Mouse (Mus musculus) midbrain, embryonic 14.5 days (tissue): ENCODE measurements around the gene Sh3pxd2a. TPM values are rescaled to one million over a fixed set of nuclear protein-coding genes. Genes with fewer than 3 reads are reported as not detected.

Experiments used
- ATAC-seq: fragments of 200-750 bp; cut with Nextera tagmentation; 2 replicates; pipeline ENCODE4 v1.8.0; 2017; ENCODE audit warnings: moderate number of reproducible peaks, moderate library complexity; ENCODE audit not compliant: low FRiP score, low TSS enrichment
- DNase-seq: peaks from one replicate; pipeline ENCODE4 v3.0.0-alpha.2; 2015
- H3K27ac ChIP-seq: fragments of 300-500 bp; sonication (generic); replicated peaks from 2 replicates; pipeline ENCODE4 v1.5.1; 2014; ENCODE audit warnings: mild to moderate bottlenecking, low read depth, low read length, moderate library complexity
- H3K27me3 ChIP-seq: fragments of 300-500 bp; sonication (generic); 2 replicates; pipeline ENCODE4 v1.6.1; 2014; ENCODE audit warnings: low read length, control low read depth, mixed read lengths; ENCODE audit not compliant: control insufficient read depth, insufficient read depth
- H3K36me3 ChIP-seq: fragments of 300-500 bp; sonication (generic); 2 replicates; pipeline ENCODE4 v1.6.1; 2014; ENCODE audit warnings: low read length, control low read depth; ENCODE audit not compliant: control insufficient read depth, insufficient read depth
- H3K4me1 ChIP-seq: fragments of 300-500 bp; sonication (generic); 2 replicates; pipeline ENCODE4 v1.6.1; 2014; ENCODE audit warnings: mild to moderate bottlenecking, antibody characterized with exemption, low read length, control low read depth; ENCODE audit not compliant: control insufficient read depth, insufficient read depth
- H3K4me2 ChIP-seq: fragments of 300-500 bp; sonication (generic); 2 replicates; pipeline ENCODE4 v1.6.1; 2014; ENCODE audit warnings: mild to moderate bottlenecking, low read length, moderate library complexity
- H3K4me3 ChIP-seq: fragments of 300-500 bp; sonication (generic); replicated peaks from 2 replicates; pipeline ENCODE4 v1.5.1; 2014; ENCODE audit warnings: low read depth, low read length
- H3K9ac ChIP-seq: fragments of 300-500 bp; sonication (generic); replicated peaks from 2 replicates; pipeline ENCODE4 v1.6.1; 2014; ENCODE audit warnings: mild to moderate bottlenecking, low read length, moderate library complexity
- H3K9me3 ChIP-seq: fragments of 300-500 bp; sonication (generic); 2 replicates; pipeline ENCODE4 v1.6.1; 2016; ENCODE audit warnings: low read length, control low read depth, mixed read lengths; ENCODE audit not compliant: control insufficient read depth
- WGBS: fragments of 180-500 bp; shearing (Covaris S2); extraction: QIAGEN DNeasy Blood & Tissue Kit; methylation state at CpG from one replicate; pipeline ENCODE4 v1.1.7; 2014; 5-methylcytosine and 5-hydroxymethylcytosine counted together
- polyA plus RNA-seq: library from polyadenylated mRNA; unstranded; fragments of >200 nt; fragmentation: Nextera tagmentation; extraction: Ambion mirVana; gene quantifications from 2 replicates; pipeline ENCODE4 v1.2.1, GENCODE M21; 2014

Gene Sh3pxd2a
- polyA plus RNA-seq, 1 experiment from 2014 or later, result 2.4 TPM

DNA sequence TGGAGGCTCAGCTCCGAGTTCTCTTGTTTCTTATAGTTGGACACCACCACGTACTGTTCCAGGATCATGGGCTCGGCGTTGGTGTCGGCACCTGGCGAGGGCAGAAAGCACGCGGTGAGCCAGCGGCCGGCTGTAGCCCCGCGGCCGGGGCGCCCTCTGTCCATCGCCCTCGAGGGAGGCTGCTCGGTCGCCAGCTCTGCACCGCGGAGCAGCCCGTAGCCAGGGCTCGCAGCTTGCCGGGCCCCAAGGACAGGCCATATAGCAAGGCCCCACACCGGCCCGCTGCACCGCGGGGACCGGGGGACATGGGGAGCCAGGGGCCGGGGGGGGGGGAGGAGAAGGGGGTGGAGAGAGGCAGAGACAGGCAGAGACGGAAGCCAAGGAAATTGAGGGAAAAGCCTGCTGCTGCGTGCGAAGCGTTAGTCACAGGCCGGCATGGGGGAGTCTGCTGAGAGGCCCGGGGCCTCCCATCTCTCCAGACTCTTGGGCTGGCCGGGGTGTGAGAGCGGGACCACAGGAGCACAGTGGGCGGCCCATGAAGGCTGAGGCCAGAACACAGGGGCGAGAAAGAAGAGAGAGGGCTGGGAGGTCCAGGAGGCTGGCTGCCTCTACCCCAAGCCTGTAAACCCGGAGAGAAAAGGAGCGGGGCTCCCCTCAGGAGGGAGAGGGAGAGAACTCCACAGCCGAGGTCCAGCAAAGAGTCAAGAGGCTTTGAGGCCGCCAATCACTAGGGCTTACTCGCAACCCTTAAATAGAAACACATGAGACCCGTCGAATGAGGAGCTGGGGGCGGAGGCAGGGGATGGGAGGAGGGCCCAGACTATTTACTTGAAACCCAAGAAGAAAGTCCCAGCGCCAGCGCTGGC lies 149.9 kb downstream of the Sh3pxd2a start:
- Histone ChIP-seq H3K4me3 (peak overlapping the region; percentile 25), H3K36me3 (no peaks in the 10 kb centered on the region), H3K9ac (peak overlapping the region; percentile 47), H3K9me3 (no peaks in the 10 kb centered on the region), H3K4me1 (peaks cover 26% of the 10 kb centered on the region), H3K27me3 (no peaks in the 10 kb centered on the region), H3K4me2 (peak overlapping the region; percentile 56), H3K27ac (peak overlapping the region; percentile 37; the same call in 1 of the 2 replicates)
- DNase-seq, result peak; percentile 60
- 0 out of 2 replicates have a peak, but pooled peaks have one; percentile 41 for ATAC-seq
- 3% methylated on average over 49 of the region's 49 CpGs for WGBS

DNA sequence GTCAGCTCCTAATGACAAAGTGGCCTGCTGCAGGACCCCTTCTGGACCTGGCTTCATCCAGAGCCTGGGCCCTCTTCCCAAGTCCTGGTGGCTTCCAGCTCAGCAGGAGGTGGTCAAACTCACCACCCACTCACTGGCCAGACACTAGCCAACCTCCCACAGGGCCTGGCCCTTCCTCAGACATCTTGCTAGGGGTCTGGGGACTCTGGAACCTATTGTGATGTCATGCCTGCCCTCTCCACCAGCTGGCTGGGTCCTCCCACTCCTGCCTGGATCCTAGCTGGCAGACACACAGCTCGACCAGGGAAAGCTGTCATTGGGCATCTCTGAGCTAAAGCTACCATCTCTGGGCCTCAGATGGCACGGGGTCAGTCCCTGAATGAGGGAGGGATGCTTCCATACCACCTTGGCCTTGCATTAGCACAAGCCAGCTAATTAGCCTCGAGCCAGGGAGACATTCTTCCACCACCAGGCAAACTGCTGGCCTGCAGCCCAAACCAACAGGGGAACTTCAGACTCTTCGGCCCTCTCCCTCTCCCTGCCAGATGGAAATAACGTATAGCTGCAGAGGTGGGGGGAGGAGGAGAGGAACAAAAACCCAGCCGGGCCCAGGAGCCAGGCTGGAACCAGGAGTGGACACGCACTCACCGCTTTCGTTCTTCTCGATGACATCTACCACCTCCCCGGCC lies 150.7 kb downstream of the Sh3pxd2a start:
- Histone ChIP-seq H3K36me3 (no peaks in the 10 kb centered on the region), H3K4me3 (peak overlapping the region; percentile 25), H3K27ac (peak overlapping the region; percentile 37; the same call in 1 of the 2 replicates), H3K27me3 (no peaks in the 10 kb centered on the region), H3K4me1 (peaks cover 26% of the 10 kb centered on the region), H3K9me3 (no peaks in the 10 kb centered on the region), H3K9ac (peak overlapping the region; percentile 47), H3K4me2 (peak overlapping the region; percentile 56)
- DNase-seq (peak; percentile 59), ATAC-seq (no peak)
- 7% methylated on average over 11 of the region's 11 CpGs for WGBS

DNA sequence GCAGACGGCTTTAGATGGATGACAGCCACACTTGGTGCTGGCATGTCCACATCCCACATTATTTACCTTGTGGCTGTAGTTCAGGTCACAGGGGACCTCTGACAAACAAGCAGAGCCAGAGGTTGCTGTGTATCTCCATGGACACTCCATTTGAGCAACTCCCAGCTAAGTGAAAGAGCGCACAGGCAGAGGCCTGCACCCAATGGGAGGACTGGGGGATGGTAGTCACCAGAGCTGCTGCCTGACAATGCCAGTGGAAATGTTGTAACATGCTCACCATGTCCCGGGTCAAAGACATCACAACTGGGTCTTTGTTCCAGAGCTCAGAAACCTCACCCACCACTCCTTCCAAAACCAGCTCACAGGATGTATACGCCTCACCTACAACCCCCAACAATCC lies 153.0 kb downstream of the Sh3pxd2a start:
- peaks cover 17% of the 10 kb centered on the region for H3K4me1 ChIP-seq
- DNase-seq (no peak), ATAC-seq (no peak)
- no peak overlapping the region for H3K27ac ChIP-seq
- H3K9ac ChIP-seq, result no peak overlapping the region
- H3K27me3 ChIP-seq, result no peaks in the 10 kb centered on the region
- H3K9me3 ChIP-seq, result no peaks in the 10 kb centered on the region
- no peak overlapping the region for H3K4me2 ChIP-seq
- H3K4me3 ChIP-seq, result no peak overlapping the region
- no peaks in the 10 kb centered on the region for H3K36me3 ChIP-seq
- WGBS, result 93% methylated on average over 4 of the region's 4 CpGs

DNA sequence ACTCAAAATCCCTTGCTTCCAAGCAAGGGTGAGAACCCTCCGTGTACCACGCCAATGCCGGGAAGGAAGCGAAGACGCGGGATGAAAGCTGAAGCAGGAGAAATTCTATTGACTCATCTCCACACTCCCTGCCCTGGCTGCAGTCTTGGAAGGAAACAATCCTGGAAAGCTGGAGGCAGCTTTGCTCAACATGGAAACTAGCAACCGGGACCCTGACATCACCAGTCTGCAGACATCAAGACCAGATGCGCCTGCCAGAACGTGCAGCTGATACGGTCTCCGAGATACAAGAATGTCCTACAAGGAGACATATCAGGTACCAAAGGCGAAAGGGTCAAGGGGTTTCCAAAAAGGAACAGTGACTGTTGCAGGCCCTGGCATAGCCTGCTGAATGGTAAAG lies 154.4 kb downstream of the Sh3pxd2a start:
- Histone ChIP-seq H3K27me3 (no peaks in the 10 kb centered on the region), H3K4me3 (no peak overlapping the region), H3K9ac (no peak overlapping the region), H3K36me3 (no peaks in the 10 kb centered on the region), H3K4me1 (peaks cover 13% of the 10 kb centered on the region), H3K4me2 (no peak overlapping the region), H3K27ac (no peak overlapping the region), H3K9me3 (no peaks in the 10 kb centered on the region)
- DNase-seq (no peak), ATAC-seq (no peak)
- WGBS, result 96% methylated on average over 12 of the region's 12 CpGs

DNA sequence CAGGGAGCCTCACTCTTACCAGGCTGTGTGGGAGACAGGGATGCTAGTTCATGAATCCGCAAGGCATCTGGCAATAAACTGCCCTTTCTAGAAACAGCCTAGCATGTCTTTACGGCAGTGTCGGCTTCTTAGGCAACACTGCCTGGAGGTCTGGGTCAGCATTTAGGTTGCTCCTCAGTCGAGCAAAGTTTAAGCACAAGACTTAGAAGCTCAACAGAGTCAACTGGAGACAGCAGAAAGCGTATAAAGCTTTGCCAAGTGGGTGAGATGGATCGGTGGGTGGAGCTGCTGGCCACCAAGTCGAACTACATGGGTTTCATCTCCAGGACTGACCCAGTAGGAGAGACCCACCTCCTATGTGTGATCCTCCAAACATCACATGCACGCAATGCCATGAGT lies 157.3 kb downstream of the Sh3pxd2a start:
- no peak overlapping the region for H3K9ac ChIP-seq
- no peak overlapping the region for H3K4me2 ChIP-seq
- 91% methylated on average over 8 of the region's 8 CpGs for WGBS
- ATAC-seq, result no peak
- DNase-seq, result no peak
- H3K36me3 ChIP-seq, result no peaks in the 10 kb centered on the region
- no peak overlapping the region for H3K4me3 ChIP-seq
- H3K27ac ChIP-seq, result no peak overlapping the region
- H3K9me3 ChIP-seq, result no peaks in the 10 kb centered on the region
- H3K27me3 ChIP-seq, result no peaks in the 10 kb centered on the region
- peaks cover 6% of the 10 kb centered on the region for H3K4me1 ChIP-seq

DNA sequence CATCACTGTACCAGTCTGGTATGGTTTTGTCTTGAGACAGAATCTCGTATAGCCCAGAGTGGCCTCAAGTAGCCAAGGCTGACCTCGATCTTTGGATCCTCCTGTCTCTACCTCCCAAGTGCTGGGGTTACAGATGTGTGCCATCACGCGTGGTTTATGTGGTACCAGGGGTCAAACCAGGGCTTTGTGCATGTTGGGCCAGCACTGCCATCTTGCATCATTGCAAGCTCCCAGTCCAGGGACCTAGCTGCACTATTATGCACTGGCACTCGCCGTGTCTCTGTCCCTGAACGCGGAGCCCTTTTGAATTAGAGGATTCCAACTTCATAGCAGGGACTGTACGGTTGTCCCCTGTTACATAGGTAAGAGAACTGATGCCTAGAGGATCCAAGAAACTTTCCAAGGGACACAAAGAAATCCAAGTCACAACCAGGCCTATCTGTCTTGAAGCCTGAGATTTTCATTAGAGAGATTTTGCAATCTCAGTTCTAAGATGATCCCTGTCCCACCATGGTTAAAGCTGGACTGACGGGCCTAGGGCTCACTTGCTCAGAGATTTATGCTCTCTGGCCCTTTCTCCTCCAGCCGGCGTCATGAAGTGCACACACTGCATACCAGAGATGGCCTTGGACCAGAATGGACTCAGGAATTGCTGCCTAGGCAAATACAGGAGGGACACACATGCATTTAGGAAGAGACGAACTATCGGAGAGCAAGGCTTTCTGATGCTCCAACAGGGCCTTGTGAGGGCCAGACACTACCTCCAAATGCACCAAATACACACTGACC lies 157.9 kb downstream of the Sh3pxd2a start:
- no peak overlapping the region for H3K27ac ChIP-seq
- no peak for ATAC-seq
- DNase-seq, result no peak
- no peak overlapping the region for H3K9ac ChIP-seq
- H3K4me3 ChIP-seq, result no peak overlapping the region
- H3K27me3 ChIP-seq, result no peaks in the 10 kb centered on the region
- H3K4me1 ChIP-seq, result peaks cover 12% of the 10 kb centered on the region
- WGBS, result 95% methylated on average over 14 of the region's 14 CpGs
- no peak overlapping the region for H3K4me2 ChIP-seq
- H3K9me3 ChIP-seq, result no peaks in the 10 kb centered on the region
- H3K36me3 ChIP-seq, result no peaks in the 10 kb centered on the region

DNA sequence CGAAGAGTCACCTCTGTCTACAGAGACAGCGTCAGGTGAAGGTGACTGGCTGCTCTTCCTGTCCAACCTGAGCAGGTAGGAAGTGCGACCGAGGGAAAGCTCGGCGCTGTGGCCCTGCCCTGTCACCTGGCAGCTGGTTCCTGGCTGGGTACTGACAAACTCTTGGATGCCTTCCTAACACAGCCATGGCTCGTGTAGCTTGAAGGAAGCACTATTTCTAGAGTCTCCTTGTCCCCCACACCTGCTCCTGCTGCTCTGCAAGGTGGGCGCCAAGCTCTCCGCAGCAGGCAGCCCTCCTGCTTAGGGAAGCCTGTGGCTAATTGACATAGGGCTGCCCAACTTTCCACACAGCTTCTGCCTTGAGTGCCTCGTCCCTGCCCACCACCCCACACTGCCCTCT lies 158.8 kb downstream of the Sh3pxd2a start:
- Histone ChIP-seq H3K27me3 (no peaks in the 10 kb centered on the region), H3K9ac (no peak overlapping the region), H3K4me2 (no peak overlapping the region), H3K9me3 (no peaks in the 10 kb centered on the region), H3K27ac (no peak overlapping the region), H3K36me3 (no peaks in the 10 kb centered on the region), H3K4me3 (no peak overlapping the region), H3K4me1 (peaks cover 18% of the 10 kb centered on the region)
- DNase-seq, result no peak
- ATAC-seq, result no peak
- WGBS, result 94% methylated on average over 10 of the region's 10 CpGs

DNA sequence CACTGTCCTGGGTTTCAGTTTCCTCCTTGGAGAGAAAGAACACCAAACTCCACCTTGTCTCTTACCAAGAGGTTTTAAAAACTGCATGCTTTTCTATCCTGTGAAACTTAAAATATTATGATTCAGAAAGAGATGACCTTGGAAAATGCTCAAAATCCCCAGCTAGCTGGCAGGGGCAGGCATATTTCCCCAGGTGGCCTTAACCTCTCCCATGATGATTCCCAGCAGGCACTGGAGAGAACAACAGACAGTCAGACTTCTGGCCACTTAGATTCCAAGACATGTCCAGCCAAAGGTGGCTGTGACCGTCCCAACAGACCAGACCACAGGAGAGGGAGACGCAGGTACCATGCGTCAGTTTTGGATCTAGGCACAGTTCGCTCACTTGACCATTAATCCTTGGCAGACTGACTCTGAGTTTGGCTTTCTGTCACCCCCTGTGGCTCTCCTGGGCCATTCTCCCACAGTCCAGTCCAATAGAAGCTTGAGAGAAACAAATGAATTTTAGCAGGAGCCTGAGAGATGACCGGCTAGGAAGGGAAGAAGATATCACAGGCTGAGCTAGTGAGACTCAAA lies 159.9 kb downstream of the Sh3pxd2a start:
- DNase-seq (no peak), ATAC-seq (no peak)
- WGBS, result 87% methylated on average over 5 of the region's 5 CpGs
- Histone ChIP-seq H3K36me3 (no peaks in the 10 kb centered on the region), H3K9me3 (no peaks in the 10 kb centered on the region), H3K9ac (no peak overlapping the region), H3K27me3 (no peaks in the 10 kb centered on the region), H3K4me3 (no peak overlapping the region), H3K4me2 (no peak overlapping the region), H3K27ac (no peak overlapping the region), H3K4me1 (peaks cover 18% of the 10 kb centered on the region)
